Mouse (Mus musculus) heart, embryonic 12.5 days (tissue): ENCODE results near the gene Tff2. TPM values are rescaled to one million over a fixed set of nuclear protein-coding genes. Genes with fewer than 3 reads are reported as not detected.

Experiments
- ATAC-seq: fragments of 200-750 bp; cut with Nextera tagmentation; 2 replicates; pipeline ENCODE4 v1.8.0; 2017; ENCODE audit warnings: moderate TSS enrichment, moderate library complexity; ENCODE audit not compliant: insufficient number of reproducible peaks, low FRiP score
- H3K27ac ChIP-seq: fragments of 300-500 bp; sonication (generic); 2 replicates; pipeline ENCODE4 v1.5.1; 2016; ENCODE audit warnings: mild to moderate bottlenecking, moderate library complexity; ENCODE audit not compliant: poor library complexity, severe bottlenecking
- H3K27me3 ChIP-seq: fragments of 300-500 bp; sonication (generic); replicated peaks from 2 replicates; pipeline ENCODE4 v1.6.1; 2016; ENCODE audit warnings: mild to moderate bottlenecking, moderate library complexity
- H3K36me3 ChIP-seq: fragments of 300-500 bp; sonication (generic); 2 replicates; pipeline ENCODE4 v1.6.1; 2016; ENCODE audit warnings: mild to moderate bottlenecking, moderate library complexity
- H3K4me1 ChIP-seq: fragments of 300-500 bp; sonication (generic); replicated peaks from 2 replicates; pipeline ENCODE4 v1.6.1; 2016; ENCODE audit warnings: mild to moderate bottlenecking
- H3K4me2 ChIP-seq: fragments of 300-500 bp; sonication (generic); 2 replicates; pipeline ENCODE4 v1.6.1; 2016; ENCODE audit warnings: mild to moderate bottlenecking, moderate library complexity
- H3K4me3 ChIP-seq: fragments of 300-500 bp; sonication (generic); 2 replicates; pipeline ENCODE4 v1.5.1; 2016; ENCODE audit warnings: mild to moderate bottlenecking
- H3K9ac ChIP-seq: fragments of 300-500 bp; sonication (generic); 2 replicates; pipeline ENCODE4 v1.6.1; 2016; ENCODE audit warnings: mild to moderate bottlenecking, moderate library complexity
- H3K9me3 ChIP-seq: fragments of 300-500 bp; sonication (generic); replicated peaks from 2 replicates; pipeline ENCODE4 v1.6.1; 2016; ENCODE audit warnings: mild to moderate bottlenecking, moderate library complexity
- WGBS: fragments of 180-500 bp; shearing (Covaris S2); methylation state at CpG from one replicate; pipeline ENCODE4 v1.1.7; 2016; 5-methylcytosine and 5-hydroxymethylcytosine counted together
- polyA plus RNA-seq: library from polyadenylated mRNA; unstranded; fragments of >200 nt; fragmentation: Nextera tagmentation; extraction: Ambion mirVana; gene quantifications from 2 replicates; pipeline ENCODE4 v1.2.1, GENCODE M21; 2016

The Tff2 gene
- polyA plus RNA-seq = not detected in 2 replicates

GRCm38 (mm10) chr17:31144040-31145037 is at the start of gene Tff2:
TSS of gene Tff2 (minus strand) at chr17:31144282.
- Histone ChIP-seq H3K9ac (no peak within 1 kb of the TSS), H3K36me3 (no peaks in the 10 kb centered on the region), H3K4me2 (no peak within 1 kb of the TSS), H3K27me3 (peaks cover 7% of the 10 kb centered on the region; the same call in 1 of the 2 replicates), H3K4me1 (no peaks in the 10 kb centered on the region), H3K9me3 (peaks cover 11% of the 10 kb centered on the region; the same call in 1 of the 2 replicates), H3K27ac (no peak within 1 kb of the TSS), H3K4me3 (no peak within 1 kb of the TSS)
- 66% methylated on average over 15 of the region's 15 CpGs for WGBS
- ATAC-seq = no peak

- Histone ChIP-seq H3K9me3 (no peaks in the 10 kb centered on the region), H3K4me1 (no peaks in the 10 kb centered on the region), H3K9ac (no peak overlapping the region), H3K4me2 (no peak overlapping the region), H3K27me3 (0 out of 2 replicates have a peak, but pooled peaks cover 5% of the 10 kb centered on the region), H3K36me3 (no peaks in the 10 kb centered on the region), H3K4me3 (no peak overlapping the region), H3K27ac (no peak overlapping the region)
- no peak for ATAC-seq
- 74% methylated on average over 9 of the region's 9 CpGs for WGBS
Measured at GRCm38 (mm10) chr17:31193360-31193759, 49.3 kb upstream of the Tff2 start.

DNA sequence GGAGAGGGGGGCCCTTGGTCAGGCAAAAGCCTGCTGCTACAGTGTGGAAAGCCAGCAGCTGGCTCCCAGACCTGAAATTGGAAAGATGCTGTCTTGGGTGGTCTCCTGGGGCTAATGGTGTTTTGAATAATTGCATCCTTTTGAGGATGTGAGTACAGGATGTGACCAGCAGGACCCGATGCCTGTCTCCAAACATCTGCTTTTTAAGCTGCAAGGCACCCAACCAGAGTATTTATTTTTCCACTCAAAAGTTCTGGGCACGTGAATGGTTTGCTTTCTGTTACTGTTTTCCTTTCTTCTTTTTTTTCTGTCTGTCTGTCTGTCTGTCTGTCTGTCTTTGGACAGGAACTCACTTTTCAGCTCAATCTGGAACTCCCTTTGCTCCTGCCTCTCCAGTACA is 48.6 kb upstream of the Tff2 start:
- H3K4me3 ChIP-seq = no peak overlapping the region
- no peaks in the 10 kb centered on the region for H3K4me1 ChIP-seq
- no peak overlapping the region for H3K27ac ChIP-seq
- 0 out of 2 replicates have a peak, but pooled peaks cover 5% of the 10 kb centered on the region for H3K27me3 ChIP-seq
- H3K36me3 ChIP-seq = no peaks in the 10 kb centered on the region
- H3K9ac ChIP-seq = no peak overlapping the region
- 45% methylated on average over 2 of the region's 2 CpGs for WGBS
- no peak overlapping the region for H3K4me2 ChIP-seq
- H3K9me3 ChIP-seq = no peaks in the 10 kb centered on the region
- no peak for ATAC-seq

DNA sequence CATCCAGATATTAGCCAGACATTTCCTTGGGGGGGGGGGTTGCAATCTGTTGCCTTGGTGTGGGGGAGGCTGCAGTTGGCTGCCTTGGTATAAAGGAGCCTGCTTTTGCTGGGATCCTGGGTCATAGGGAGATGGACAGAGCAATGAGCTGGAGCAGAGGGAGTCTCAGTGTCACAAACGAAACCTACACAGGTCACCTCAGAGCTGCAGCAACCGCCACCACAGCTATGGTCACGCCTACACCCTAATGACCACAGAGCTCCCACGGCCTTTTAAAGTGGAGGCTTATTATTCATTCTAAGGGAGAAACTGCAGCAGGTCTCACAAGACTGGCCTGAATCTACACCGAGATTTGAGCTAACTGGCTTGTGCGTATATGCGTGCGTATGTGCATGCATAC is 47.7 kb upstream of the Tff2 start:
- Histone ChIP-seq H3K9ac (no peak overlapping the region), H3K27ac (no peak overlapping the region), H3K9me3 (no peaks in the 10 kb centered on the region), H3K27me3 (0 out of 2 replicates have a peak, but pooled peaks cover 5% of the 10 kb centered on the region), H3K36me3 (no peaks in the 10 kb centered on the region), H3K4me1 (no peaks in the 10 kb centered on the region), H3K4me2 (no peak overlapping the region), H3K4me3 (no peak overlapping the region)
- ATAC-seq = no peak
- WGBS = 82% methylated on average over 8 of the region's 8 CpGs

DNA sequence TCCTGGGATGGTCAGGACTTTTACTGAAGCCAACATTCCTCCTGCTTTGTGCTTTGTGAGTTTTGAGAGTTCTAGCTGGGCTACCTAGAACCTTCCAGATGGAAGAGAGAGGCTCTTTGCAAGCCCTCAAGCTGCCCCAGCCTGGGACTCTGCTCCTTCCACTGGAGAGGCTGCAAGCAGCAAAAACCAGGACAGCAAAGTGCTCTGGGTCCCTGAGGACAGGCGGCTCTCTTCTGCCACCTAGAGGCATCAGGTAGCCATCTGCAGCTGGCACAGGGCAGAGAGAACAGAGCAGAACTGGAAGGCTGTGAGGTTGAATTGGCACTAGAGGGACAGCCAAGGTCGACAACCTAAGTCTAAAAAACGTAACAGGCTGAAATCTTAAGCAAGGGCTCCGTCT is 43.3 kb upstream of the Tff2 start:
- Histone ChIP-seq H3K9me3 (no peaks in the 10 kb centered on the region), H3K36me3 (no peaks in the 10 kb centered on the region), H3K9ac (no peak overlapping the region), H3K4me3 (no peak overlapping the region), H3K4me1 (no peaks in the 10 kb centered on the region), H3K4me2 (no peak overlapping the region), H3K27me3 (0 out of 2 replicates have a peak, but pooled peaks cover 5% of the 10 kb centered on the region), H3K27ac (no peak overlapping the region)
- WGBS = 16% methylated on average over 4 of the region's 4 CpGs
- ATAC-seq = no peak

- Histone ChIP-seq H3K27ac (no peak overlapping the region), H3K4me3 (no peak overlapping the region), H3K4me1 (no peaks in the 10 kb centered on the region), H3K9ac (no peak overlapping the region), H3K4me2 (no peak overlapping the region), H3K9me3 (no peaks in the 10 kb centered on the region), H3K36me3 (no peaks in the 10 kb centered on the region), H3K27me3 (0 out of 2 replicates have a peak, but pooled peaks cover 10% of the 10 kb centered on the region)
- ATAC-seq = no peak
- 68% methylated on average over 12 of the region's 12 CpGs for WGBS
Measured at GRCm38 (mm10) chr17:31184269-31184990, 40.3 kb upstream of the Tff2 start.

- H3K4me2 ChIP-seq = no peak overlapping the region
- no peak overlapping the region for H3K4me3 ChIP-seq
- no peak overlapping the region for H3K27ac ChIP-seq
- no peak for ATAC-seq
- WGBS = 64% methylated on average over 12 of the region's 12 CpGs
- H3K4me1 ChIP-seq = no peaks in the 10 kb centered on the region
- no peaks in the 10 kb centered on the region for H3K9me3 ChIP-seq
- no peaks in the 10 kb centered on the region for H3K36me3 ChIP-seq
- H3K9ac ChIP-seq = no peak overlapping the region
- peaks cover 10% of the 10 kb centered on the region; the same call in 1 of the 2 replicates for H3K27me3 ChIP-seq
Measured at GRCm38 (mm10) chr17:31183180-31183974, 39.3 kb upstream of the Tff2 start.

- H3K27me3 ChIP-seq = peaks cover 13% of the 10 kb centered on the region; the same call in 1 of the 2 replicates
- 76% methylated on average over 4 of the region's 4 CpGs for WGBS
- no peak overlapping the region for H3K27ac ChIP-seq
- H3K9me3 ChIP-seq = no peaks in the 10 kb centered on the region
- ATAC-seq = no peak
- no peak overlapping the region for H3K4me3 ChIP-seq
- no peak overlapping the region for H3K9ac ChIP-seq
- H3K4me1 ChIP-seq = no peaks in the 10 kb centered on the region
- no peak overlapping the region for H3K4me2 ChIP-seq
- no peaks in the 10 kb centered on the region for H3K36me3 ChIP-seq
Measured at GRCm38 (mm10) chr17:31181490-31181889, 37.4 kb upstream of the Tff2 start.

DNA sequence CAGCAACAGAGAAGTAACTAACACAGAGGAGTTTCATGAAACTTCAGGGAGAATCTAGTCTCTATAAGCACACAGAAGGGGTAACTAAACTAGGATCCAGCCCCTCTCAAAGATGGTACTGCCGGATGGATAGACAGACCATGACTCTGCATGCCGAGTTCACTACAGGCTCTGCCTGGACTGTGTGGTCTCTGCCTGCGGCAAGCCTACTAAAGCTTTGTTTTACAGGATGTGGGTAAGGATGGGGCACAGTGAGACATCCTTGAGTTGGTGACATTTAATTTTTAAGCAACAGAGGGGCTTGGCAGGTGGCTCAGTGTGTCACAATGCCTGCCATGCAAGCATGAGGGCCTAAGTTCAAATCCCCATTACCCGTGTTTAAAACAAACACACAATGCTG is 32.2 kb upstream of the Tff2 start:
- peaks cover 13% of the 10 kb centered on the region; the same call in 1 of the 2 replicates for H3K27me3 ChIP-seq
- no peak overlapping the region for H3K4me3 ChIP-seq
- WGBS = 82% methylated on average over 4 of the region's 4 CpGs
- no peaks in the 10 kb centered on the region for H3K36me3 ChIP-seq
- no peak overlapping the region for H3K9ac ChIP-seq
- no peak overlapping the region for H3K27ac ChIP-seq
- ATAC-seq = no peak
- no peak overlapping the region for H3K4me2 ChIP-seq
- H3K4me1 ChIP-seq = no peaks in the 10 kb centered on the region
- peaks cover 4% of the 10 kb centered on the region; the same call in 1 of the 2 replicates for H3K9me3 ChIP-seq

DNA sequence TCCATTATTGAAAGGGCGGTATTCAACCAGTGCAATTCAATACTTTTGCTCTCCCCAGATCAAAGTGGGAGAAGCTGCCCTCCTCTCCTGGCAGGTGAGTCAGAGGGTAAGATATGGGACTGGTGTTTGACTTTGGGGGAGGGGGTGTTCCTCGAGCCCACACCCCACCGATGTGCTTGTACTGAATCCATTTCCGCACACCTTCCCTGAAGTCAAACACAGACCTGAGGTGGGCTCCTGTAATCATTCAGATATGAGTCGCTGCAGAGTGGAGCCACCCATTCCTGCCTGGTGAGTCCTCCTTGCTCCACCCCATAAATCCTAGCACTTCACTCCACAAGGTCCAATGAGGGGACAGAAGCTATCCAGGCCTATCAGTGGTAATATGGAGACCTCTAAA is 25.7 kb upstream of the Tff2 start:
- no peaks in the 10 kb centered on the region for H3K36me3 ChIP-seq
- 0 out of 2 replicates have a peak, but pooled peaks cover 4% of the 10 kb centered on the region for H3K27me3 ChIP-seq
- H3K4me3 ChIP-seq = no peak overlapping the region
- H3K9me3 ChIP-seq = peaks cover 4% of the 10 kb centered on the region; the same call in 1 of the 2 replicates
- H3K4me2 ChIP-seq = no peak overlapping the region
- H3K4me1 ChIP-seq = no peaks in the 10 kb centered on the region
- WGBS = 77% methylated on average over 5 of the region's 5 CpGs
- no peak for ATAC-seq
- H3K27ac ChIP-seq = no peak overlapping the region
- no peak overlapping the region for H3K9ac ChIP-seq
